Mouse (Mus musculus) heart, postnatal 0 days (tissue): ENCODE data around the gene Ldhc. TPM values are rescaled to one million over a fixed set of nuclear protein-coding genes. Genes with fewer than 3 reads are reported as not detected.
"Not testable (repeated sequence)": the region's sequence is repeated elsewhere in the genome, so short reads cannot be mapped to it uniquely, and the experiment has no call there.

ENCODE experiments used
- ATAC-seq: fragments of 200-750 bp; cut with Nextera tagmentation; 2 replicates; pipeline ENCODE4 v1.8.0; 2017; ENCODE audit warnings: low read depth, moderate number of reproducible peaks, moderate library complexity; ENCODE audit not compliant: insufficient read depth
- DNase-seq: peaks from one replicate; pipeline ENCODE4 v3.0.0-alpha.2; 2016; ENCODE audit warnings: low spot score
- H3K27ac ChIP-seq: fragments of 300-500 bp; sonication (generic); 2 replicates; pipeline ENCODE4 v1.5.1; 2014; ENCODE audit warnings: low read depth, mild to moderate bottlenecking
- H3K27me3 ChIP-seq: fragments of 300-500 bp; sonication (generic); 2 replicates; pipeline ENCODE4 v1.6.1; 2014; ENCODE audit warnings: low read length, mixed read lengths; ENCODE audit not compliant: control insufficient read depth, insufficient read depth
- H3K36me3 ChIP-seq: fragments of 300-500 bp; sonication (generic); replicated peaks from 2 replicates; pipeline ENCODE4 v1.6.1; 2014; ENCODE audit warnings: low read length, mixed read lengths; ENCODE audit not compliant: control insufficient read depth, insufficient read depth
- H3K4me1 ChIP-seq: fragments of 300-500 bp; sonication (generic); 2 replicates; pipeline ENCODE4 v1.6.1; 2014; ENCODE audit warnings: antibody characterized with exemption; ENCODE audit not compliant: control insufficient read depth, insufficient read depth
- H3K4me2 ChIP-seq: fragments of 300-500 bp; sonication (generic); 2 replicates; pipeline ENCODE4 v1.6.1; 2014; ENCODE audit warnings: low read depth, mild to moderate bottlenecking, low read length, moderate library complexity
- H3K4me3 ChIP-seq: fragments of 300-500 bp; sonication (generic); 2 replicates; pipeline ENCODE4 v1.5.1; 2014; ENCODE audit warnings: low read depth, low read length
- H3K9ac ChIP-seq: fragments of 300-500 bp; sonication (generic); replicated peaks from 2 replicates; pipeline ENCODE4 v1.6.1; 2014; ENCODE audit warnings: low read depth, low read length, mixed read lengths
- H3K9me3 ChIP-seq: fragments of 300-500 bp; sonication (generic); replicated peaks from 2 replicates; pipeline ENCODE4 v1.6.1; 2016; ENCODE audit warnings: low read length; ENCODE audit not compliant: control insufficient read depth
- CTCF ChIP-seq: IDR thresholded peaks from 2 replicates; pipeline ENCODE4 v1.5.1; 2016; ENCODE audit warnings: antibody characterized with exemption, control low read depth, low read depth
- EP300 ChIP-seq: IDR thresholded peaks from 2 replicates; pipeline ENCODE4 v1.6.1; 2016; ENCODE audit warnings: antibody characterized with exemption, low read depth
- WGBS: fragments of 180-500 bp; shearing (Covaris S2); extraction: QIAGEN DNeasy Blood & Tissue Kit; methylation state at CpG from one replicate; pipeline ENCODE4 v1.1.7; 2014; 5-methylcytosine and 5-hydroxymethylcytosine counted together
- polyA plus RNA-seq: library from polyadenylated mRNA; unstranded; fragments of >200 nt; fragmentation: Nextera tagmentation; extraction: Ambion mirVana; gene quantifications from 2 replicates; pipeline ENCODE4 v1.2.1, GENCODE M21; 2015
- total RNA-seq: library from RNA; depleted of rRNA; stranded (reverse); fragments of >200 nt; gene quantifications from 2 replicates; pipeline ENCODE4 v1.2.3, GENCODE M21; 2014; ENCODE audit warnings: low replicate concordance; rRNA removed

Ldhc gene
- total RNA-seq, result not detected in 2 replicates
- not detected in 2 replicates for polyA plus RNA-seq

- Histone ChIP-seq H3K4me1 (no peaks in the 10 kb centered on the region), H3K36me3 (peaks cover 6% of the 10 kb centered on the region), H3K4me2 (no peak within 1 kb of the TSS), H3K27ac (no peak within 1 kb of the TSS), H3K9me3 (no peaks in the 10 kb centered on the region), H3K27me3 (no peaks in the 10 kb centered on the region), H3K9ac (no peak within 1 kb of the TSS), H3K4me3 (no peak within 1 kb of the TSS)
- TF ChIP-seq CTCF (no peak), EP300 (no peak)
- 35% methylated on average over 10 of the region's 10 CpGs for WGBS
- DNase-seq (no peak), ATAC-seq (no peak)
Measured at GRCm38 (mm10) chr7:46860996-46861395, at the start of gene Ldhc. Gene Ldhc, plus strand, starts transcription at chr7:46861203.

GRCm38 (mm10) chr7:46814012-46814411 is 47.0 kb upstream of the Ldhc start:
- H3K4me2 ChIP-seq, result no peak overlapping the region
- no peaks in the 10 kb centered on the region for H3K9me3 ChIP-seq
- 90% methylated on average over 4 of the region's 4 CpGs for WGBS
- no peak for DNase-seq
- peaks cover 82% of the 10 kb centered on the region for H3K36me3 ChIP-seq
- no peak overlapping the region for H3K9ac ChIP-seq
- H3K4me1 ChIP-seq, result no peaks in the 10 kb centered on the region
- no peak overlapping the region for H3K4me3 ChIP-seq
- no peak for TF ChIP-seq EP300
- TF ChIP-seq CTCF, result no peak
- H3K27me3 ChIP-seq, result no peaks in the 10 kb centered on the region
- no peak for ATAC-seq
- no peak overlapping the region for H3K27ac ChIP-seq

GRCm38 (mm10) chr7:46820876-46821632 is 39.9 kb upstream of the Ldhc start:
- not testable (repeated sequence) for H3K9me3 ChIP-seq, H3K27me3 ChIP-seq, H3K27ac ChIP-seq, DNase-seq, H3K4me1 ChIP-seq, H3K4me3 ChIP-seq, H3K4me2 ChIP-seq, H3K9ac ChIP-seq, ATAC-seq
- 94% methylated on average over 15 of the region's 15 CpGs for WGBS
- H3K36me3 ChIP-seq, result peaks cover 70% of the 10 kb centered on the region

DNA sequence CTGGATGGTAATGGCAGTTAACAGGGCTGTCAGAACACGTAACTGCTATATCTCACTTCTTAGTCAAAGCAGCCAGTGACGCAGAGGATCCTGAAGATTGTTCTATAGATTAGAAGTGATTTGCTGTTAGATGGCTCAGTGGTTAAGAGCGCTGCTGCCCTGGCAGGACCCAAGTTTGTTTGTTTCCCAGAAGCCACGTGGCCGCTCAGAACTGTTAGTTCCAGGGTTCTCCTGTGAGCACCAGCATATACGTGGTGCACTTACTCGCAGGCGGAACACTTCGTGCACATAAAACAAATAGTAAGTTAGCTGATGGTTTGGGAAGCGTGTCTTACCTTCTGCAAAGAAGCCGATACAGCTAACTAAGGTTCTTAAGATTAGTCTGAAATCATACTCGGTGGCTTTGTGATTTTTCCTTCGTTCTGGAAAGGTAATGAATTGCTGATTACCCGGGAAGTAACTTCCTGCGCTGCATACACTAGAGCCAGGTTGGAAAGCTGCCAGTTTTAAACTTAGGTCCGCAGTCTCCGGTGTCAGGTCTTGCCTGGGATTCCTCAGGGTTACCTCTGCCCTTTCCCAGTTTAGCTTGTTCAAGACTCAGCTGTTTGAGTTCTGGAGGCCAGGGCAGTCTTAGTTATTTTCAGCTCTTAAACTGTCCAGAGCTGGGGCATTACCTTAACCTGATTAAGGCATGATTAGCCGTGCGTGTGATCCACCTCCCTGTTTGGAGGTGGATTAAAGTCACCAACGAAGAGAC is 33.8 kb upstream of the Ldhc start:
- no peak overlapping the region for H3K9ac ChIP-seq
- ATAC-seq, result no peak
- no peaks in the 10 kb centered on the region for H3K9me3 ChIP-seq
- H3K27me3 ChIP-seq, result no peaks in the 10 kb centered on the region
- 0 out of 2 replicates have a peak overlapping the region, but pooled peaks have one; percentile 17 for H3K4me2 ChIP-seq
- H3K4me1 ChIP-seq, result peaks cover 28% of the 10 kb centered on the region
- peak; percentile 45 for DNase-seq
- H3K27ac ChIP-seq, result no peak overlapping the region
- TF ChIP-seq EP300, result no peak
- TF ChIP-seq CTCF, result no peak
- H3K4me3 ChIP-seq, result no peak overlapping the region
- 36% methylated on average over 20 of the region's 20 CpGs for WGBS
- H3K36me3 ChIP-seq, result peaks cover 21% of the 10 kb centered on the region

GRCm38 (mm10) chr7:46827803-46828184 is 33.2 kb upstream of the Ldhc start:
- DNase-seq, result no peak
- H3K27ac ChIP-seq, result no peak overlapping the region

More at GRCm38 (mm10) chr7:46827803-46828184, 33.2 kb upstream of the Ldhc start:
- 88% methylated on average over 2 of the region's 2 CpGs for whole genome bisulfite sequencing
- no peak overlapping the region for H3K4me3 ChIP-seq
- TF ChIP-seq CTCF, result no peak
- TF ChIP-seq EP300, result no peak
- H3K4me2 ChIP-seq, result no peak overlapping the region
- no peaks in the 10 kb centered on the region for H3K9me3 ChIP-seq
- H3K9ac ChIP-seq, result no peak overlapping the region
- H3K36me3 ChIP-seq, result peaks cover 15% of the 10 kb centered on the region
- H3K4me1 ChIP-seq, result peaks cover 28% of the 10 kb centered on the region
- H3K27me3 ChIP-seq, result no peaks in the 10 kb centered on the region
- ATAC-seq, result no peak
